Mouse (Mus musculus): ENCODE measurements at regions not wholly inside any gene's neighbourhood (a gene's known extent, or its start where the extent isn't known, plus 50 kb on each side); places are given as distances from the start of the nearest gene placed in this dataset.
A peak's percentile ranks its signal among the peaks of the same experiment; 100 is the strongest.

- no peak for DNase-seq
- intact Hi-C loops (cut with DNase I), result no loop called here
Measured at GRCm38 (mm10) chr13:85570886-85571527, 282.1 kb upstream of the Rasa1 start.

DNA sequence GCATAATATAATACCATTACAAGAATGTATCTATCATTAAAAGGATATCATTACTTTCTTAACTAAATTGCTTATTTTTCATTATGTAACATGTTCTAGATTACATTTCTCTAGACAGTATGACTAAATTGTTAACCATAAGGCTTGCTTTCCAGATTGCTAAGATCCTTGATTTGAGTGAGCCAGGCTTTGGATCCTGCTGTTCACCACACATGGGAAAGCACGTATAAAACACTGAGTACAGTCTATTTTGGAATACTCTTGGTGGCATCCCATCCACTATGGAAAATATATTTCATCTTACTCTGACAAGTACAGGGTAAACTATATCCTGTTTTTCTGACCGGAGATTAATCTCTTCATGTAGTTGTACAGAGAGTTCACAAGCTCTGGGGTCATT lies 268.9 kb upstream of the Rasa1 start:
- DNase-seq, result no peak
- intact Hi-C loops (cut with DNase I), result no loop called here

DNA sequence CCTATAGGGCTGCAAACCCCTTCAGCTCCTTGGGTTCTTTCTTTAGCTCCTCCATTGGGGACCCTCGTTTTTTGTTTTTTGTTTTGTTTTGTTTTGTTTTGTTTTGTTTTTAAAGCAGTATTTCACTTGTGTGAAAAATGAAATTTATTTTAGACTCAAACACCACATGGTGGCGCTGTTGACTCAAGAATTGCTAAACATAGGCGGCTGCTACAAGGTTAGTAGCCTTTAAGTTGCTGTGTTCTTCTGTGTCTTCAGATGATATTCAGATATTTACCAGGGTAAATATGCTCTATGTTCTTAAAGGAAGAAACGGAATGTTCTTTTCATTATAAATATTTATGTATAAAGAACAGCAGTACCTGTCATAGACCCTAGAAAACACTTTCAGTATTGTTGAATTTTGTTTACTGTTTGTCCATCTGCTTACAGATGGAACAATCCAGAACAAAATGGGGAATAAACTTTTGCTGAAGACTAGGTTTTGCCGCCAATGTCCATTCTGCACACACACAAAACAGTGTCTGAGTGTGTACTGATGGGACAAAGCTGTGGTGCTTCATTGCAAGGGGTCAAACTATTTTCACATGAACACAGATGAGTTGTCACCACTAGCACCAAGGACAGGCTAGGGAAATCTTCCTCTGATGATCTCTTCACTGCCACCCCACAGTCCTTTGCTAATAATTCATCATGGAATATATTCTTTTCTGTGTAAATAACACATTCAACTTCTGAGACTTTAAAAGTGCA lies 267.3 kb upstream of the Rasa1 start:
- intact Hi-C loops (cut with DNase I), result no loop called here
- peak; percentile 29 to 46 for DNase-seq

- no peak for DNase-seq
- intact Hi-C loops (cut with DNase I), result no loop called here
Measured at GRCm38 (mm10) chr13:85553072-85553471, 264.1 kb upstream of the Rasa1 start.

GRCm38 (mm10) chr13:85509671-85510070 lies 220.7 kb upstream of the Rasa1 start:
- intact Hi-C loops (cut with DNase I), result no loop called here
- no peak for DNase-seq

- intact Hi-C loops (cut with DNase I), result no loop called here
Measured at GRCm38 (mm10) chr13:85508552-85508951, 219.6 kb upstream of the Rasa1 start.

DNA sequence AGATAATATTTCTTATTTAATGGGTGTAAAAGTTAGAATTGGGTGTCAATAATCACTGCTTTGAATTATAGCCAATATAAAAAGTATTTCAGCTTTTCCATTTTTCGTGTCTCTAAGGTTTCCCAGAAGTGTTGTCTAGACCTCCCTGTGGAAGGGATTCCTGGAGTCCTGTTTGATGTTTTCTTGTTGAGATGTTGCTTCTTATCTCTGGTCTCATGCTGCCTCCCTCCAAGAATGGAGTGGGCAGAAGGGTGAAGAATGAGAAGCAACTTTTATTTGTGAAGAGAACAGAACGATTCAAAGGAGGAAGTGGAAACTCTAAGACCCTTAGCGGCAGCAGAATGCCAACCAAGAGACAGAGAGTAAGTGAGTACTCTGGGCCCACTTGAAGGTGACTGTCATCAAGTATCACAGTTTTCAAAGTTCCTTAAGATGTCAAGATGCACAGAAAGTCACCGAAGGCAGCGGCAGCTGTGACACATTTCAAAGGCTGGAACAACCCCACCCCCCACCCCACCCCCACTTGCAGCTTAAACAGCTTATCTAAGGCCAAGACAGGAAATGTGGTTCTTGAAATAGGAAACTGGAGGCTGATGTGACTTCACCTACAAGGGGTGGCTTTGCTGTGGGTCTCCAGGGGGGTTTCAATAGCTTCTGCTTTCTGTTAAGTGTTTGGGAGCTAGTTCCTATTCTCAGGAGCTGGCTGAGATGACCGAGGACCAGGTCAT lies 218.6 kb upstream of the Rasa1 start:
- intact Hi-C loops (cut with DNase I), result no loop called here
- DNase-seq, result peak in 1 of 2 experiments; percentile 14

More at GRCm38 (mm10) chr13:85508552-85508951, 219.6 kb upstream of the Rasa1 start:
- no peak for DNase-seq

GRCm38 (mm10) chr13:85506875-85507274 lies 217.9 kb upstream of the Rasa1 start:
- intact Hi-C loops (cut with DNase I), result no loop called here
- DNase-seq, result no peak

GRCm38 (mm10) chr13:85506030-85506429 lies 217.1 kb upstream of the Rasa1 start:
- DNase-seq, result no peak
- intact Hi-C loops (cut with DNase I), result no loop called here

DNA sequence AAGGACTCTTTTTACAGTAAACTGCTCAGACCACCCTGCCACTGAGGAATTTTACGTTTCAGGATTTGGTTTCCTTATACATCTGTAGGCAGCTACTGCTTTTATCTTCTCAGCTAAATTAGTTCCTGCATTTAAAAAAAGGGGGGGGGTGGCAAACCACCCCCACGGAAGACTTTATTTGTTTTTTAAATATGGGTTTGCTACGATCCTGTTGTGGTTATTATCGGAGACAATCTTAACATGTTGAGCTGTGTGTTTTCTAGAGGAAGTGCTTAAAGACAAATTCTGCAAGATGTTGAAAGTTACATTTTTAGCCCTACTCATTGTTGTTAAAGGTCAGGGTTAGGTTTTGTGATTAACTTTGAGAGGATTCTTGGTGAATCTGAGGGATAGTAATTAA lies 216.1 kb upstream of the Rasa1 start:
- intact Hi-C loops (cut with DNase I), result no loop called here
- DNase-seq, result no peak

DNA sequence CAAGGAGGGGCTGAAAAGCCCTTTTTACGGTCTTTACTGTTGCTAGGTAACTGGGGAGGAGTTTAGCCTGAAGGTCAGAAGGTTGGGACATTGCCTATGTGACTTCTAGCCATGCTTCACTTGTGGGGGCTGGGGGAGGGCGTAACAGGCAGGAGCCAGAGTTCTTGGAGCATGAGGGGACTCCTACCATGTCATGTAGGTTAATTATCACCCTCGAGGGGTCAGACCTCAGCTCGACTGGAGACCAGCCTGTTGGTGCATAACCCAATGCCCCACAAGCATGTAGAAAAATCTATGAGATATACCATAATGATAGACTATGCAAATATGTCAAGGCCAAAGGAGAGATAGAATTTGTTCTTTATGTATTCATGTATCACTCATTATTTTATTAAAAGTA lies 215.1 kb upstream of the Rasa1 start:
- intact Hi-C loops (cut with DNase I), result no loop called here
- no peak for DNase-seq

- intact Hi-C loops (cut with DNase I), result no loop called here
- no peak for DNase-seq
Measured at GRCm38 (mm10) chr13:85498696-85499095, 209.8 kb upstream of the Rasa1 start.

DNA sequence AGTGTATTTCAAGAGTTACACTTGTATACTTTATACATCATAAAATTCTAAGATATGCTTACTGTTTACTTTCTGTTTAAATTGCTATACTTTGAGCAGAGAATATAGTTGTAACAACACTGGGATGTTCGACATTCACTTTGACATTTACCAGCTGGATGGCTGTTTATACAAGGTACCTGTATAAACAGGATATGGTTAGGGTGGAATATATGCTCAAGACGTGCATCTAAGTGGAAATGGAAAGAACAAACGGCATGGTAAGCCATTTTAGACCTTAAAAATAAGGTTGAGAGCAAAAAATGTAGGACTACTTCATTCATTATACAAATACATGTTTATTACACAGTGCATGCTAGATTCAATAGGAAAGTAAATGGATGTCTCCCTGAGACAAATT lies 195.9 kb upstream of the Rasa1 start:
- no peak for DNase-seq
- intact Hi-C loops (cut with DNase I), result no loop called here

DNA sequence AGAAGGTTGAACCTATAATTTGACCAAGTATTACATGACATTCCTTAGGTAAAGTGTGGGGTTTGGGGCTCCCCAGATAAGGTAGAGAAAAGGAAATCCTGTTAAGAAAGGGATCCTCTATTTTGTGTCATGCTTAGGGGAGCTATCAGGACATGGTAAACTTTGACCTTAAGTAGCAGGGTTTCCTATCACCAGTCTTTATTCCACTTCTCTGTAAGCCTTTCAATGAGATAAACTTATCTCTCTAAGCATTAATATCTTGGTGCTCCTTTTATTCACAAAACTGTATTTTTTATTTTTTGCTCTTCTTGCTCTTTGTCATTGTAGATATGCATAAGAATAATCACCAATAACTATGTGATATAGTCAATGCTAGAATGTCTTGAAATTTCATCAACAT lies 194.4 kb upstream of the Rasa1 start:
- no peak for DNase-seq
- intact Hi-C loops (cut with DNase I), result no loop called here

- no peak for DNase-seq
- intact Hi-C loops (cut with DNase I), result no loop called here
Measured at GRCm38 (mm10) chr13:85479405-85479804, 190.5 kb upstream of the Rasa1 start.

DNA sequence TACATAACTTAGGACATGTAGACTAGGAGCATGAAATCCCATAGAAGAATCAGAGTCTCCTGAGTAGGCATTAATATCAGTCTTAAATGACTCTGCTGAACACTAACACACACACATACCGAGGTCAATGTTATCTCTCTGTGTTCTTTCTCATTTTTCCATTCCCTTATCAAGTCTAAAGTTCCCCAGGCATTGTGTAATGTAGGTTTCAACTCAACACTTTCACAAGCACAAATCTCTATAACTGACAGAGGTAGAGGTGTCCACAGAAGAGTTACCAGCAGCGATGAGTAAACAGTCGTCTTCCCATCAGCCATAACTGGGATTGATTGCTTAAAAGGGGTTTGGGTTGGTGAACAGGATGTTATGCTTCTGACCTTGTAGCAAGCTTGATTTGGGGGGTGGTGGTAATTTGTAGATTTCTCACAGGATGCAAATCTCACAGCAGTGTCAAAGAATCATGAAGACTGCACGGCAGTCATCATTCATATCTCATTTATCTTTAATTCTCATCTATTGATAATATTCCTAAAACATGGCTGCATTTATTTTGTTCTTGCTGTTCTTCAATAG lies 187.4 kb upstream of the Rasa1 start:
- DNase-seq, result no peak
- intact Hi-C loops (cut with DNase I), result no loop called here

GRCm38 (mm10) chr13:85471340-85471739 lies 182.4 kb upstream of the Rasa1 start:
- DNase-seq, result no peak
- intact Hi-C loops (cut with DNase I), result no loop called here

- DNase-seq, result no peak
- intact Hi-C loops (cut with DNase I), result no loop called here
Measured at GRCm38 (mm10) chr13:85459387-85459786, 170.5 kb upstream of the Rasa1 start.

DNA sequence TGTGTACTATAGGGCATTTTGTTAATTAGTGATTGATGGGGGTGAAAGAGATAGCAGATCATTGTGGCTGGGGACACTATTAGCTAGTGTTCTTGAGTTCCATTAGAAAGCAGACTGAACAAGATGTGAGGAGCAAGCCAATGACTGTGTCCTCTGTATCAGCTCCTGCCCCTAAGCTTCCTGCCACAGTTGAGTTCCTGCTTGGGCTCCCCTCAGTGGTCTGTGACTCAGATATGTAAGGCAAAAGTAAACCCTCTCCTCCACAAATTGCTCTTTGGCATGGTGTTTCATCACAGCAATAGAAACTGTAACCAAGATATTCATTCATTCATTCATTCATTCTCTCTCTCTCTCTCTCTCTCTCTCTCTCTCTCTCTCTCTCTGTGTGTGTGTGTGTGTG lies 169.7 kb upstream of the Rasa1 start:
- DNase-seq, result no peak
- intact Hi-C loops (cut with DNase I), result no loop called here

DNA sequence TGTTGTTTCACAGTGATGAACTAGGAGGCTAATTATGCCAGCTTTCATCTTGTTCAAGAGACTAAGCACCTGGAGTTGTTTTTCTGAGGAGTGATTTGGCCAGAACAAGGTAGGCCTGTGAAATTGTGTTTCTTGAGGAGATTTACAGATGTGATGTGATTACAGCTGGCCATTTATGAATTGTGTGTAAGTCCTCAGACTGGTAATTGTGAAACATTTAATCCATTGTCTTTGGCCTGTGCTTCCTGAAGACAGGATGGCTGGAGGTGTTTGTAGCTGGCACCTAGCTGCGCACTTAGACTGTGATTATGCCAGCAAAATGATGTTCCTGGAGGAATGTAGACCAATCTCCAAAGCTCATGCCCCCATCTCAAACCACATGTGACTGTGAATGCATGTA lies 150.7 kb upstream of the Rasa1 start:
- intact Hi-C loops (cut with DNase I), result no loop called here
- no peak for DNase-seq

DNA sequence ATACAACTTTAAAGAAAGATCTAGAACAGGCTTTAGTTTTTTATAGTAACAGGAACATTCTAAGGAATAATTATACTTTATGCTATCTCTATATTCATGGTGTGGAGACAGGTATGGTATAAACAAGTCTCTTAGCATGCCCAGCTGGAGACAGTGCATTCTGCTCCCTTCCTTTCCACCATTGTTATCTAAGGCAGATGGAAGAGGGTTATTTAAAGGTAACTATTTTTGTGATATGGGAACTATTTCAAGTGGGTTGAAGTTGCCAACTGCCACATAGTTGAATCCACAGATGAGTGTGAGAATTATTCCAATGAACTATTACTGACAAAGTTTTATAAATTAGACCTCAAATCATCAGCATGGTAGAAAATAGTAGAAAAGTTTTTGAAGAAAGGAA lies 148.9 kb upstream of the Rasa1 start:
- DNase-seq, result no peak
- intact Hi-C loops (cut with DNase I), result no loop called here

DNA sequence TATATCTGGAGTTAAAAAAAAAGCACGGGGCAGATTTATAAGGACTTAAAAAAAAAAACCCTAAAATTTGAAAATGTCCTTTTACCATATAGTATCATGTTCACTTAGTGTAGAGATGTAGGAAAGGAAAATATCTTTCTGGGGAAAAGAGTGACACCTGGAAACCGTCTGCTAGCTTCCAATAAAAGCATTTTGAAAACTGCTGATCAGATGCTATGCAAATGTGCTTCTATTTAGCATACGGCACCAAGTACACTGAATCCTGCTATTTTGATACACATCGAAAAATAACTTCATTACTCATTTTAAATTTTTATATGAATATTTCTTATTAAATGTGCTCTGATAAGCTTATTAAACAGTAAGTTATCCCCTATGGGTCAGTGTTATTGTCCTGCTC lies 148.1 kb upstream of the Rasa1 start:
- no peak for DNase-seq
- intact Hi-C loops (cut with DNase I), result no loop called here
